Mouse (Mus musculus) gastrocnemius, postnatal 10 days (tissue): Measurements from ENCODE around the gene Hist1h4d. TPM values are rescaled to one million over a fixed set of nuclear protein-coding genes. Genes with fewer than 3 reads are reported as not detected.
"Not testable (repeated sequence)": the region's sequence is repeated elsewhere in the genome, so short reads cannot be mapped to it uniquely, and the experiment has no call there.

Experiments
- DNase-seq: peaks from one replicate; pipeline ENCODE4 v3.0.0; 2021; ENCODE audit warnings: mixed read lengths
- total RNA-seq, 2 experiments: library from RNA; stranded (reverse); gene quantifications; 2 replicates each; pipeline ENCODE4 v1.2.3; 2021

Hist1h4d gene
- total RNA-seq, 2 experiments from 2014 or later, result 165 to 171 TPM

DNA sequence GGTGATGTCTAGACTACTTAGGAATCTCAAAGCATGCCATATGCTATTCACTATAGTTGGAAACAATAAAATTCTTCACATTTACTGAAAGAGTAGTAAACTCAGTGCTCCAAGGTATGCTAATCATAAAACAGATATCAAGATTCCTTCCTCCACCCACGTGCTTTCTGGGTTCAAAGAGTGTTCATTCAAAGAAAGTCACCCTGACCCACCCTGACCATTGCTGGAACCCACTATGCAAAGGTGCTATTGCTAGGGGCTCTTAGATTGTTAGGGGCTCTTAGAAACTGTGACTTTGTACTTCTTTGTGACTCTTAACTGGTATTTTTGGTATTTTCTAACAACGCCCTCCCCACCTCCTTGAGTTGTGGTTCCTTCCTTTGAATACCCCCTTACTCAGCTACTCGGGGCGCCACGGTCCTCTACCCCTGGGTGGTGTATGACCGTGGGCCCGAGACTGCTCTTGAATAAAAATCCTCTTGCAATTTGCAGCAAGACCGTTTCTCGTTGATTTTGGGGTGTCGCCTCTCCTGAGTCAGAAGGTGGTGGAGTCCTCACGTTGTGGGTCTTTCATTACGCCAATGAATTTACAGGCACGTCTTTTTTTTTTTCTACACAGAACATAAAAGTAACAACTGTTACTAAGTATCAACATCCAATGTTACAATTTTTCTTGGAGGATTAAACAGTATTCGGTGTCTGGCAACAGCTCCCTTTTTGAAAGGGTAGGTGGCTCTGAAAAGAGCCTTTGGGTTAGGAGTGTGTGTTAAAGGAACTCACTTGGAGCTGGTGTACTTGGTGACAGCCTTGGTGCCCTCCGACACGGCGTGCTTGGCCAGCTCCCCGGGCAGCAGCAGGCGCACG lies 8.1 kb upstream of the Hist1h4d start:
- DNase-seq, result not testable (repeated sequence)

DNA sequence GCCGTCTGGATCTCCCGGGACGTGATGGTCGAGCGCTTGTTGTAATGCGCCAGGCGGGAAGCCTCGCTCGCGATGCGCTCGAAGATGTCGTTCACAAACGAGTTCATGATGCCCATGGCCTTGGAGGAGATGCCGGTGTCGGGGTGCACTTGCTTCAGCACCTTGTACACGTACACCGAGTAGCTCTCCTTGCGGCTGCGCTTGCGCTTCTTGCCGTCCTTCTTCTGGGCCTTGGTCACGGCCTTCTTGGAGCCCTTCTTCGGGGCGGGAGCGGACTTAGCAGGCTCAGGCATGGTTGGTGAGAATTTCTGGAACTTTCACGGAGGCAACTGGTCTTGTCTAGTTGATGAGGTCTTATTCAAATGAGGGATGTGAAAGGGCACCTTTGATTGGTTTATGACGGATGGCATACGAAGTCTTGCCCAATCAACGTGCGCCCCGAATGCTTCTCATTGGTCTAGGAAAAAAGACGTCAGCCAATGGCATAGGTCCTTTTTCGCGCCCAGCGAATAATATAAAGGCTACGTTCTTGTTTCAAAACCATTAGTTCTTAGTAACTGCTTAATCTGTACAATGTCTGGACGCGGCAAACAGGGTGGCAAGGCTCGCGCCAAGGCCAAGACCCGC lies 7.4 kb upstream of the Hist1h4d start, which contains the start of the genes Hist1h2bf and Hist1h2ad:
TSS of gene Hist1h2bf (minus strand) at position 299 of the 627 bp plus-strand sequence.
TSS of gene Hist1h2ad (plus strand) at position 484 of the 627 bp plus-strand sequence.
- peak; percentile 75 for DNase-seq

DNA sequence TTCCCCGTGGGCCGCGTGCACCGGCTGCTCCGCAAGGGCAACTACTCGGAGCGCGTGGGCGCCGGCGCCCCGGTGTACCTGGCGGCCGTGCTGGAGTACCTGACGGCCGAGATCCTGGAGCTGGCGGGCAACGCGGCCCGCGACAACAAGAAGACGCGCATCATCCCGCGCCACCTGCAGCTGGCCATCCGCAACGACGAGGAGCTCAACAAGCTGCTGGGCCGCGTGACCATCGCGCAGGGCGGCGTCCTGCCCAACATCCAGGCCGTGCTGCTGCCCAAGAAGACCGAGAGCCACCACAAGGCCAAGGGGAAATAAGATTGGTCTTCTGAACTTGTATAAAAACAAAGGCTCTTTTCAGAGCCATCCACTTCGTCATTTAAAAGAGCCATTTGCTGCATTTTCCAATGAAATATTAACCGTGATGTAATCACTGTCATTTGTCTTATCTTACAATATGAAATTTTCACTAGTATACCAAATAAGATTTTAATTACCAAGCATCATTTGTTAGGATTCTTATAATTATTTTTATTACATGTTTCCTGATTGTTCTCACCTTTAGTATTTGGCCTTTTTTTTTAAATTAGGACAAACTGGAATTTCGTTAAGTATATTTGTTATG lies 6.7 kb upstream of the Hist1h4d start:
- DNase-seq, result not testable (repeated sequence)

DNA sequence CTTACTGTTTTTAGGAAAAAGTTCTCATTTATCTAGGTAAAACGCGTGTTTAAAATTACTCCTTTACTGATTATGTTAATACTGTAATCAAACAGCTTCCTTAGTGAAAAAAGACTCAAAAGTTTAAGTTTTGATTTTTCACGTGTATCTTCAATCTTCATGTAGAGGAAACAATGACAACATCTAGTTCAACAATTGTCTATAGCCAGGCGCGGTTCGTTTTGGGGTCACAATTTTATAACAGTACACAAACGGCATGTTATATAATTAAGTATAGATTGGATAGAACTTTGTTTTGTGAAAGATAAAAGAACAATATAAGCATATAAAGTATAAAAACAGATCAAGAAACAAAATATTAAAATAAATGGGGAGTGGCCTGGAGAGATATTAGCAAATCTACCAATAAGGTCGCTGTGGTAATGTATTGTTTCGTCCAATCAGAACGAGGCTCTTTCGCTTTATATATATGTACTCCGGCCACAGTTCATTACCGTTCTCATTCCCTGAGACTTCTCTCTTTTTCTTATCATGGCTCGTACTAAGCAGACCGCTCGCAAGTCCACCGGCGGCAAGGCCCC lies 6.0 kb upstream of the Hist1h4d start, which contains the start of gene Hist1h3d:
TSS of gene Hist1h3d (plus strand) at position 493 of the 581 bp plus-strand sequence.
- DNase-seq, result no peak

DNA sequence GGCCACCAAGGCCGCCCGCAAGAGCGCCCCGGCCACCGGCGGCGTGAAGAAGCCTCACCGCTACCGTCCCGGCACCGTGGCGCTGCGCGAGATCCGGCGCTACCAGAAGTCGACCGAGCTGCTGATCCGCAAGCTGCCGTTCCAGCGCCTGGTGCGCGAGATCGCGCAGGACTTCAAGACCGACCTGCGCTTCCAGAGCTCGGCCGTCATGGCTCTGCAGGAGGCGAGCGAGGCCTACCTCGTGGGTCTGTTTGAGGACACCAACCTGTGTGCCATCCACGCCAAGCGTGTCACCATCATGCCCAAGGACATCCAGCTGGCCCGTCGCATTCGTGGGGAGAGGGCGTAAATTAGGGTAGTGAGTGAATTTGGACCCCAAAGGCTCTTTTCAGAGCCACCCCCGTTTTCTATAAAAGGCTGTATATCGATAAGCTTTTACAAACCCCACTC lies 5.5 kb upstream of the Hist1h4d start:
- DNase-seq, result not testable (repeated sequence)

DNA sequence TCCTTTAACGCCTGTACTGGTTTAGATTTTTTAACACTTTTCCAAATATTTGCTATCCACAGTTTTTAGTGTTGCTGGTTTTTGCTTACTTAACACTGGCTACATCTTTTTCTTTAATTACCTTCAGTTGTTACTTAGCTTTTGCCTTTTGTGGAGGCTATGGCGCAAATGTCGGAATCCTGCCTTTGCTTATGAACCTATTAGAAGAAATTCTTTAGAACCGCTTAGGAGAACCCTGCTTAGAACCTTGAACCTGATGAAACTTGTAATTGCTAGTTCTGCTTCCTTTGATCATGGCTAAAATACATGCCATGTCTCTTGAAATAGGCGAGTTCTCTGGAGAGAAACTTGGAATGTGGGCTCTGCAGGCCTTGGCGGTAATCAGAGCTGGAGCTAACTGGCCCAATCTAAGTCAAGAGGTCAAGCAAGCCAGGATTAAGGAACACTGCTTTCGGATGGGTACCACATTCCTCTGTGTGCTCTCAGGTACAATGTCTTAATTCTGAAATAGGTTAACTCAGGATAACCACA lies 5.0 kb upstream of the Hist1h4d start:
- no peak for DNase-seq

DNA sequence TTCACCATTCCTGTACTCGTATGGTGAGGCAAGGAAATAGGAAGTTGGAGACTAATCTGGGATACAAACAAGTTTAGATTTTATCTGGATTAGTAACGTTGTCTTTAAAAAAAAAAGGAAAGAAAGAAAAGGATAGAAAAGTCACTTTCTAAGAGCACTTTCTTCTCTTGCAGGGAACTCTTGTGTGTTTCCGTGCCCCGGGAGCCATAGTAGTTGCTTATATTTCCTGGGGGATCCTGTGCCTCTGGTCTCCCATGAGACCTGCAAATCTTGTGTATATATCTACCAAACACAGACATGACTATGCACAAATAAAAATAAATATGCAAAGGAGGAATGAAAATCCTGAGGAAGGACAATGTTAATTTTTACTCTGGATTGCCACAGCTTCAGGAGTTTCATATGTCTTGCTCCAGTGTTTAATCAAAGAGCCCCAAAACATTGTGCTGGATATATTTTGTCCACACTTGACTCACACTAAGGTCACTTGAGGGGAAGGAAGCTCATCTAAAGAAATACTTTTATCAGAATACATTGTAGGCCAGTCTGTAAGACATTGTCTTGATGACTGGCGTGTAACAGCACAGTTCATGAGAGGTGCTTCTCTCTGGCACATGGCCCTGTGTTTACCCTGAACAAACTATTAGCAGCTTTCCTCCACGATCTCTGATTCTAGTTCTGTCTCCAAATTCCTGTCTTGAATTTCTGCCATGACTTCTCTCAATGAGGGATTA lies 4.3 kb upstream of the Hist1h4d start:
- DNase-seq, result no peak

DNA sequence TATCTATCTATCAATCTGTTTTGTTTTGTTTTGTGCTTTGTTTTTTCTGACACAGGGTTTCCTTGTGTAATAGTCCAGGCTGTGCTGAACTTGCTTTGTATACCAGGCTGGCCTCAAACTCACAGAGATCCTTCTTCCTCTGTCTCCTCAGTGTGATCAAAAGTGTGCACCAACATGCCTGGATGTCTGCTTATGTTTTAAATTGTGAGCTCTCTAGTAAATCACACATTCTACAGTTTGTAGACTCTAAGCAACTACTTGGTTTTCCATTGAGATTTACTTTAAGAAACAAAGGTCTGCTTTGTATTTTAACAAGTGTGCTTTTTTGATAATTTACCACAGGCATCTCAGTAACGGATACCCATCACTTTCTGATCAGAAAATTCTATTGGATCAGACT lies 3.6 kb upstream of the Hist1h4d start:
- DNase-seq, result no peak

DNA sequence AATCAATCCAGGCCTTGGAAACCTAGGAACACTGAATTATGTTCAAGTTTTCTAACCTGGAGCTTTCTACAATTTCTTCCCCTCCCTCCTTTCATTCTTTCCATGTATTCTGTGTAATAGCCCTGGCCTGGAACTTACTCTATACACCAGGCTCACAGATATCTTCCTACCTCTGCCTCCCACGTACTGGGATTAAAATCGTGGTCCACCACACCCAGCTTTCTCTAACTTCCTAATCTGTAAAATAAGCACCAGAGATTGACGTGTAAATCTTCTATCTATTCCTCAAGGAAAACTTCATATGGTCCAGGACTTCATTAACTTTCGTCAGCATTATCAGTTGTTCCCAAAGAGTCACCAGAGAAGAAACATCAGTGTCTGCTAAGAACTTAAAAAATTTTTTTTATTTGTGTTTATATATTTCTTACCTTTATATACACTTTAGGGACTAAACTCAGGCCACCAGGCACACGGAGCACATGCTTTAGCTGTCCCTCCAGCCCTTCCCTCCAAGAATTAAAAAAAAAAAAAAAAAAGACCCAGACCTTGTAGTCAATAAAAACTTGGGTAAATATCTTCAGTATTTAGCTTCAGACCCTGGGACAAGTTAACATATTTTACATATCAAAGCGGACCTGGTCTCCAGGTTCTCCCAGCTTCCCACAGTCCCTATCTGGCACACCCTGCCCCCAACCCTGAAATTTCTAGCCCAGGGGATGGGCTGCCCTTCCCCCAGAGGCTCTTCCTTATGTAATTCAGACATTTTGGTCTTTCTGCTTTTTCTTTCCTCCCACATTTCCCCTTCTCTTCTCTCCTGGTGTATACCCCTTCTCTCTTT lies 1.0 kb downstream of the Hist1h4d start:
- no peak for DNase-seq

DNA sequence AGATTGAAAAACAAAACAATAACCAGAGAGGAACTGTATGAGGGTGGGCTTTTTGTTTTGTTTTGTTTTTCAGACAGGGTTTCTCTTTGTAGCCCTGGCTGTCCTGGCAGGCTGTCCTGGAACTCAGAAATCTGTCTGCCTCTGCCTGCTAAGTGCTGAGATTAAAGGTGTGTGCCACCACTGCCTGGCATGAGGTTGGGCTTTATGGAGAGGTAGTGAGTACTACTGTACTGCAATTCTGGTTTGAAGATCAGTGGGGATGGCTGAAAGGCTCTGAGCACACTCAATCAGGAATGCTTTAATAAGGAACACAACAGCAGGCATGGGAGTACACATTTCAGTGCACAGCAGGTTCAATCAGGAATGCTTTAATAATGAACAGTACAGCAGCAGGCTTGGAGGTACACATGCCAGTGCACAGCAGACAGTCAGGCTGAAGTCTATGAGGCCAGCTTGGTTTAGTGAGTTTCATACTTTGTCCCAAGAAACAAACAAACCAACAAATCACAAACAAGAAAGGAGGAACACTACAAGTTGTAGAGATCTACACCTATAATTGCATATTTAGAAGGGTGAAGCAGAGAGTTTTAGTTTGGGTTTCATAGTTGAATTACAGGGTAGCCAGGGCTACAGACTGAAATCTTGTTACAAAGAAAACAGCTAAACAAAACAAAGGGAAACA lies 2.1 kb downstream of the Hist1h4d start:
- DNase-seq, result no peak

DNA sequence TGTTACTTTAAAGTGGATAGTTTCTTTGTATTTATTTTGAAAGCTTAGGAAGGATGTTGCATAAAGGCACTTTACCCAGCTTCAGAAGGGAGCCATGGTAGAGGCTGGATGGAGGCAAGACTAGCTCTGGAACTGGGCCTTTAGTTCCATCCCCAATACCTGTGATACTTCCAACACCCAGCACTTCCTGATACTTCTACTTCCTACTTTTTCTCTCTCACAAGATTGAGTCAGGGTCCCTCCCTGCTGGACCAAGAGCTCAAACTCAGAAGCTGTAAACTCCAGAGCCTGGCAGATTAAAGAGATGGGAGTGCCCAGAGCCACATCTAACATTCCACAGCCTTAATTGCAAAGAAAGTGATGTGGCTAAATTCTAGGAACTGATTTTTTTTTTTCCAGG lies 2.9 kb downstream of the Hist1h4d start:
- DNase-seq, result no peak

DNA sequence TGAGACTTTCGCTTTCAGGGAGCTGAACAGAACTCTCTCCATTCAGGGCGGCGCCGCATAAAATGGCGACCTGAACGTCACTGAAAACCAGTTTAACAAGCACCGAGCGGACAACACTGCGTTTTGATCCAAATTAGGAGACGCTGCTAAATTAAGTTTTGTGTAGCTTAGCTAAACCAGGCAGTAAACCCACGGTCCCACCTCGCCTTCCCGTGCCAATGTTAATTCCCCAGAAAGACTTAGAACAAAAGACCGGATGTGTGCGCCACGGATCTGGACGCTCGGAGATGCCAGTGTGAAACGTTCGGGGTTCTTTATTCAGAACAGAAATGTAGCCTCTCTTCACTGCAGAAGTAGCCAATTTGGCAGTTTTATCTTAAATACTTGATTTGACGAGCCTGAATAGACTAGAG lies 3.6 kb downstream of the Hist1h4d start:
- peak; percentile 66 for DNase-seq

DNA sequence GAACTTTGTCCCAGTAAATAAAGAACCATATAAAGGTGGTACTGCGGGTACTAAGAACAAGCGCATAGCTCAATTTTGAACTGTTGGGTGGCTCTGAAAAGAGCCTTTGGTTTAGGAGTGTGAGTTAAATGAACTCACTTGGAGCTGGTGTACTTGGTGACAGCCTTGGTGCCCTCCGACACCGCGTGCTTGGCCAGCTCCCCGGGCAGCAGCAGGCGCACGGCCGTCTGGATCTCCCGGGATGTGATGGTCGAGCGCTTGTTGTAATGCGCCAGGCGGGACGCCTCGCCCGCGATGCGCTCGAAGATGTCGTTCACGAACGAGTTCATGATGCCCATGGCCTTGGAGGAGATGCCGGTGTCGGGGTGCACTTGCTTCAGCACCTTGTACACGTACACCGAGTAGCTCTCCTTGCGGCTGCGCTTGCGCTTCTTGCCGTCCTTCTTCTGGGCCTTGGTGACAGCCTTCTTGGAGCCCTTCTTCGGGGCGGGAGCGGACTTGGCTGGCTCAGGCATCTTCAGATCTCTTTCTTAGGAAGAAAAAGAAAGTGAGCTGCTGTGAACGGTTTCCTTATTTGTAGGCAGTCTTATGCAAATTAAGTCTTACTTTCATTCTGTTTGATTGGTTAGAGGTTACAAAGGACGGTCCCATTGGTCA lies 4.2 kb downstream of the Hist1h4d start:
- peak; percentile 48 for DNase-seq

DNA sequence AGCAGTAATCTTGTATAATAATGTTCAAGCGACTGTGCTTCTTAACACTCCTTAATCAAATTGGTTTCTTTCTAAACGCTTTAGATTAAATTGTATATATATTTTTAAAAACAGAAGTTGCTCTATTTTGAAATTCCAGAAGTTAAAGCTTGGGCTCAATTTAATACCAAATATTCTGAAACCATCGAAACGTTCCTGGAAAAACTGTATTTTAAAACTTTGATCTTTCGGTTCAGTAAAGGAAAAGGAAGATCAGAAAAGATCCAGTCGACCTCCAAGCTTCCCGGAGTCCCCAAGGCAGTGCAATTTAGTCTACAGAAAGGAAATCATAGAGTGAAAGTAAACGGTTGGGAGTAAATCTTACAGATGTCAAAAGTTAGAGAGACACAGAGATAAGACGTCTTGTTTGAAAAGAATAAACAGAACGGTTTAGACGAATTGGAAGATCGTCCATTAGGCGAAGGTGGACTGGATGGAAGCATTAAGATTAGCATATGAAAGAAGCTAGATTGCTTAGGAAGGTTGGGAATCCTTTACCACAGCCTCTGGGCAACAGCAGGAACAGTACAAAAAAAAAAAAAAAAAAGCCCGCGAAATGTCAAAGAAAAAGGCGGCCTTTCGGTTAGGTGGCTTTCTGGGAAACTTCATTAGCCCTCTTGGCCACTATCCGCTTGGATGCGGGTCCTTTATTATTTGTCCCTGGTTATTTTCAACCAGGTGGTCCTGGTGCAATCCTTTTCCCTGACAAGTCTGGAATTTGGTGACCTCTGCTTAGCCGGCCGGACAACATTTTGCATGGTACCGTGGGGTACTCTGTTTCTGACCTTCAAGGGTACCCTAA lies 4.9 kb downstream of the Hist1h4d start:
- DNase-seq, result no peak

DNA sequence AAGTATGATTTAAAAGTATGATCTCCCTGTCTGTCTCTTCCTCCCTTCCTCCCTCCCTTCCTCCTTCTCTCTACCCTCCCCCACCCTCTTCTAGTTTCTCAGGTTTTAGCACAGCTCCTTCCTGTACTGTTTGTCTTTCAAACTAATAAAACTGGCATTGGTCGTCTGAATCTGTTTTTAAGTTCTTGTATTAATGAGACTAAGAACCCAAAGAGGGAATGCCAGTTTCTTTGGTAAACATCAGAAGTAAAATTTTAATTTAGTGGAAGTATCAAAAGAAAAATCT lies 5.5 kb downstream of the Hist1h4d start:
- DNase-seq, result no peak

DNA sequence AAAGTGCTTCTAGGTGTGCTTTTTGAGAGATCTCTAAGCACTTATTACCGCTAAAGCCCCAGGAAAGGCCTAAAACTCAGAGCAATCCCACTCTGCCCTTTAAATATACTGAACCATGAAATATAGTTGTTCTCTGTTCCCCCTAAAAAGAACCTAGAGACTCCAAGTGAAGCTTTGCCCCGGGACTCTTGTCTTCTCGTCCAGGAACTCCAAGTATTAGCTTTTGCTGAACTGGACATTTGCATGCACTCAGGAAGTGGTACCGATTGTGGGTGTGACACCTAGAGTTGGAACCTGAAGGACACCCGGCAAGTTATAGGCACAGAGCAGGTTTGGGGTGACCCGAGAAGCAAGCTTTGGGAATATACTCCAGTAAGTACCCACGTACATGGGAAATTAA lies 9.8 kb downstream of the Hist1h4d start:
- DNase-seq, result no peak

DNA sequence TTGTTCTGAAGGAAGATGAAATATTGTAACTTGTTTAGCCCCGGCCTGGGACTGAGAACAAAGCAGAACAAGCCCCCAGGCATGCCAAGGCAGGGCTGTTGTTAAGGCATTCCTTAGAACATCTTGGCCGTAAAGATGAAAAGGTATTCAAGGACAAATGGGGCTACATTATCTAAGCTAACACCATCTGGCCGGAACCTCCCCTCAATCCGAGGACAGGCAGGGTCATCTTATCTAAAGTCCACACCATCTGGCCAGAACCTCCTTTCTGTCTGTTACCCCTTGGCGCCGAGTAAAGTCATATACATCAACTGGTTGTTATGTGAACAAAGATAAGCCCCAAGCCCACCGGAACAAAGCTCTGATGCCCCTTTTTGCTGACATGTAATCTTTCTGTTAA lies 10.5 kb downstream of the Hist1h4d start:
- not testable (repeated sequence) for DNase-seq

DNA sequence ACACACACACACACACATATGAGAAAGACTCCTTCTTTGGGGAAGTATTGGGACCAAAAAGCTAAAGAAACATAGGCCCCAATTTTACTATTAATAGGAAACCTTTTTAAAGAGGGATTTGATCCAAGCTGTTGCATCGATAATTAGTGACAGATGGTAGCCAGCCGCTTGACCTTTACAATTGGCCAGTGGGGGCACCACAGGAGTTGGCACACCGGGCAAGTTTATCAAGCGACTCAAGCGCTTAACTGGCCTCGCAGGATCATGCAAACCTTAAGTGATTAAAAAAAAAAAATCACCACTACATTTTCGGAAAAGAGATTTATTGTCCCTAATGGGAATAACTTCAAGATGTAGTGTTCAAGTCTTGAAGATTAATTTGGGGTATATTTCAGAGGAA lies 11.2 kb downstream of the Hist1h4d start:
- no peak for DNase-seq
